Comparison of ENCODE assay signal across 21 mouse cellular contexts in the genomic region with DNA sequence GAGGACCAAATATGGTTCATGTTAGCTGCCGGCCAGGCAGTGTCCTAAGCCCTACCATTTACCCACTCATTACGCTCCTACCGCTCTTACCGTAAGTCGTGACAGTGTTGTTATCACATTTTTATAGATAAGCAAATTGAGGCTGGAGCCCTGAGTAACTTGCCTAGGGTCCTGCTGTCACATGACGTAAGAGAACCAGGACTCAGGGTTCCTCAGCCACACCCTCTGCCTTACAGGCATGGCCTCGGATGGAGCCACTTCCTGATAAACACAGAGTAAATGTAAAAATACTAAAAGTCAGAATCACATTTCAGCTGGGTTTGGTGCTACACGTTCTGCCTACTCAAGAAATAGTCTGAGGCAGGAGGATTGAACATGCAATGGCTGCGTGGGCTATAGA. TPM values are rescaled to one million over a fixed set of nuclear protein-coding genes. Genes with fewer than 3 reads are reported as not detected.
"Had no signal": no experiment of that assay in that cellular context is flagged by ENCODE, and none has a peak within 500 bp of the region (broad histone marks: within the 10 kb centered on the region; RNA-seq: fewer than 3 reads in every experiment).

No protein-coding gene starts in this region.

- H3K27ac ChIP-seq: neural tube, embryonic 12.5 days; neural tube, embryonic 13.5 days; stomach, embryonic 15.5 days had no signal

- H3K36me3 ChIP-seq: neural tube, embryonic 12.5 days; neural tube, embryonic 13.5 days; neural tube, embryonic 15.5 days; stomach, embryonic 15.5 days had no signal

- H3K9ac ChIP-seq: neural tube, embryonic 12.5 days; neural tube, embryonic 13.5 days; neural tube, embryonic 15.5 days; stomach, embryonic 15.5 days had no signal

- H3K27me3 ChIP-seq: neural tube, embryonic 12.5 days; neural tube, embryonic 13.5 days; neural tube, embryonic 15.5 days; stomach, embryonic 15.5 days had no signal

- H3K4me3 ChIP-seq: neural tube, embryonic 12.5 days; neural tube, embryonic 13.5 days; neural tube, embryonic 15.5 days; stomach, embryonic 15.5 days had no signal

- H3K4me1 ChIP-seq: stomach, embryonic 15.5 days had no signal

- DNase-seq: retina, postnatal 1 day; right cerebral cortex, adult 18-20 months; right cerebral cortex, postnatal 14 days; right cerebral cortex, postnatal 25 days; right cerebral cortex, postnatal 4 days; spleen, adult 18-20 months; thymus, adult 18-20 months; thymus, adult 2 months; thymus, postnatal 14 days; thymus, postnatal 25 days; thymus, postnatal 36 days; thymus, postnatal 4 days had no signal

- H3K4me2 ChIP-seq: neural tube, embryonic 12.5 days; neural tube, embryonic 13.5 days; neural tube, embryonic 15.5 days; stomach, embryonic 15.5 days had no signal

- H3K9me3 ChIP-seq: neural tube, embryonic 12.5 days; neural tube, embryonic 13.5 days; neural tube, embryonic 15.5 days; stomach, embryonic 15.5 days had no signal

RNA-seq across cellular contexts. Expression of a gene that starts 3.0 kb away (rescaled TPM):
- total RNA-seq: neutrophil, adult 5-6 weeks had no signal
- polyA plus RNA-seq: neural tube, embryonic 13.5 days; neural tube, embryonic 14.5 days; neural tube, embryonic 15.5 days; testis, adult 2 months; urinary bladder, adult 2 months had no signal

RNA-seq across cellular contexts. Expression of a gene that starts 17.5 kb away (rescaled TPM):
- total RNA-seq: neutrophil, adult 5-6 weeks had no signal

RNA-seq across cellular contexts. Expression of a gene that starts 21.1 kb away (rescaled TPM):
- total RNA-seq: neutrophil, adult 5-6 weeks had no signal

RNA-seq across cellular contexts. Expression of a gene that starts 29.8 kb away (rescaled TPM):
- total RNA-seq: neutrophil, adult 5-6 weeks had no signal
- polyA plus RNA-seq: spleen, adult 2 months; thymus, adult 2 months; urinary bladder, adult 2 months had no signal
